Mouse (Mus musculus) thymus, postnatal 0 days (tissue): ENCODE data around the gene Mlec. TPM values are rescaled to one million over a fixed set of nuclear protein-coding genes. Genes with fewer than 3 reads are reported as not detected.
"Not testable (repeated sequence)": the region's sequence is repeated elsewhere in the genome, so short reads cannot be mapped to it uniquely, and the experiment has no call there.

Experiments
- DNase-seq: peaks from one replicate; pipeline ENCODE4 v3.0.0-alpha.2; 2015; ENCODE audit warnings: low spot score
- polyA plus RNA-seq: library from polyadenylated mRNA; unstranded; fragments of >200 nt; fragmentation: Nextera tagmentation; extraction: Ambion mirVana; gene quantifications from 2 replicates; pipeline ENCODE4 v1.2.1, GENCODE M21; 2015

Gene Mlec
- polyA plus RNA-seq, 1 experiment from 2014 or later, result 26.9 TPM

GRCm38 (mm10) chr5:115181248-115181940 lies 23.4 kb upstream of the Mlec start:
- peak; percentile 68 for DNase-seq

- DNase-seq, result no peak
These were observed 21.6 kb upstream of the Mlec start for GRCm38 (mm10) chr5:115179596-115179995.

GRCm38 (mm10) chr5:115177866-115178265 lies 19.9 kb upstream of the Mlec start:
- DNase-seq, result no peak

GRCm38 (mm10) chr5:115174554-115174953 lies 16.6 kb upstream of the Mlec start:
- no peak for DNase-seq

- DNase-seq, result no peak
These were observed 12.2 kb upstream of the Mlec start for GRCm38 (mm10) chr5:115170150-115170549.

GRCm38 (mm10) chr5:115168641-115169415 lies 10.8 kb upstream of the Mlec start:
- no peak for DNase-seq

- DNase-seq, result peak; percentile 92
These were observed 9.4 kb upstream of the Mlec start for GRCm38 (mm10) chr5:115167396-115167795.

- DNase-seq, result peak; percentile 20
These were observed 8.8 kb upstream of the Mlec start for GRCm38 (mm10) chr5:115166815-115167194.

GRCm38 (mm10) chr5:115165895-115166814 lies 8.2 kb upstream of the Mlec start:
- no peak for DNase-seq

- DNase-seq, result no peak
These were observed 7.4 kb upstream of the Mlec start for GRCm38 (mm10) chr5:115165351-115165750.

GRCm38 (mm10) chr5:115164446-115164845 lies 6.5 kb upstream of the Mlec start:
- DNase-seq, result not testable (repeated sequence)

GRCm38 (mm10) chr5:115163563-115163962 lies 5.6 kb upstream of the Mlec start:
- DNase-seq, result peak; percentile 57

- not testable (repeated sequence) for DNase-seq
These were observed 3.9 kb upstream of the Mlec start for GRCm38 (mm10) chr5:115161940-115162279.

- DNase-seq, result peak; percentile 43
These were observed 3.3 kb upstream of the Mlec start for GRCm38 (mm10) chr5:115161064-115161939.

- DNase-seq, result peak; percentile 21
These were observed 2.7 kb upstream of the Mlec start for GRCm38 (mm10) chr5:115160655-115161054.

GRCm38 (mm10) chr5:115159165-115159564 lies 1.2 kb upstream of the Mlec start:
- DNase-seq, result no peak

- DNase-seq, result peak; percentile 68
These were observed 918 bp downstream of the Mlec start for GRCm38 (mm10) chr5:115156933-115157589.

- peak; percentile 54 for DNase-seq
These were observed 1.6 kb downstream of the Mlec start for GRCm38 (mm10) chr5:115156401-115156800.

- DNase-seq, result no peak
These were observed 2.1 kb downstream of the Mlec start for GRCm38 (mm10) chr5:115155831-115156230.

- DNase-seq, result no peak
These were observed 2.8 kb downstream of the Mlec start for GRCm38 (mm10) chr5:115155156-115155631.
